Mouse (Mus musculus) olfactory bulb, adult 2 months (tissue): ENCODE measurements at regions not wholly inside any gene's neighbourhood (a gene's known extent, or its start where the extent isn't known, plus 50 kb on each side); places are given as distances from the start of the nearest gene placed in this dataset.

Experiments used
- CTCF ChIP-seq: fragments of 200-500 bp; IDR thresholded peaks from 2 replicates; pipeline ENCODE4 v1.5.1; 2012; ENCODE audit warnings: low read depth, mild to moderate bottlenecking, low read length, moderate library complexity; ENCODE audit not compliant: insufficient read depth
- POLR2A ChIP-seq: fragments of 200-500 bp; IDR thresholded peaks from 2 replicates; pipeline ENCODE4 v1.6.1; 2012; ENCODE audit warnings: mild to moderate bottlenecking, low read depth, low read length, moderate library complexity; ENCODE audit not compliant: insufficient read depth

DNA sequence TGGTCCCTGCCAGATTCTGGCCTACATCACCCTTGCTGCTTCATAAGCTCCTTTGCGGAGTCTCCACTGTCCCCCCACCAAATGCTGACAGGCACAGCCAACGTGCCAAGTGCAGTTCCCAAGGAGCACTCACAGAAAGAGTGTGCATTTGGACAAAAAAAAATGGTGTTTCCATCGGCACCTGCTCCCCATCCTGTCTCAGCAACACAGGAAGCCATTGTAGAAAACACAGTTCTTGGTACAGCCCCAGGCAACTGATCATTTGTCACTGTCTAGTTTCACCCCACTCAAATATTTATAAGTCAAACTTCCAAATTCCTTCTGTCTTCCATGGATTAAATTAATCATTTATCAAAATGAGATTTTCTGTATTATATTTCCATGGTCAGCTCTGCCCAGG is 112.5 kb upstream of the Gas1 start:
- no peak for TF ChIP-seq CTCF
- no peak for TF ChIP-seq POLR2A
